Mouse (Mus musculus) kidney, adult 2 months (tissue): ENCODE results near the gene Ccser1. TPM values are rescaled to one million over a fixed set of nuclear protein-coding genes. Genes with fewer than 3 reads are reported as not detected.

Experiments used
- DNase-seq: peaks from one replicate; pipeline ENCODE4 v3.0.0; 2021
- H3K27ac ChIP-seq: fragments of 200-500 bp; 2 replicates; pipeline ENCODE4 v1.5.1; 2012; ENCODE audit warnings: low read depth, low read length, control low read depth, inconsistent platforms; ENCODE audit not compliant: insufficient read depth
- H3K27me3 ChIP-seq: fragments of 200-500 bp; replicated peaks from 2 replicates; pipeline ENCODE4 v1.6.1; 2012; ENCODE audit warnings: mild to moderate bottlenecking, moderate library complexity, low read length, inconsistent platforms; ENCODE audit not compliant: control insufficient read depth, insufficient read depth
- H3K36me3 ChIP-seq: fragments of 200-500 bp; 2 replicates; pipeline ENCODE4 v1.6.1; 2012; ENCODE audit warnings: mild to moderate bottlenecking, moderate library complexity, low read length, inconsistent platforms; ENCODE audit not compliant: control insufficient read depth, insufficient read depth
- H3K4me1 ChIP-seq: fragments of 200-500 bp; 2 replicates; pipeline ENCODE4 v1.6.1; 2011; ENCODE audit warnings: low read length; ENCODE audit not compliant: control insufficient read depth, insufficient read depth
- H3K4me3 ChIP-seq: fragments of 200-500 bp; 2 replicates; pipeline ENCODE4 v1.5.1; 2011; ENCODE audit warnings: mild to moderate bottlenecking, low read depth, low read length, control low read depth; ENCODE audit not compliant: insufficient read depth
- CTCF ChIP-seq: fragments of 200-500 bp; conservative IDR thresholded peaks from 2 replicates; pipeline ENCODE4 v1.5.1; 2011; ENCODE audit warnings: low read depth, mild to moderate bottlenecking, control low read depth, low read length, moderate library complexity, mixed read lengths; ENCODE audit not compliant: insufficient read depth, insufficient read length
- POLR2A ChIP-seq: fragments of 200-500 bp; IDR thresholded peaks from one replicate; pipeline ENCODE4 v1.6.1; 2011; ENCODE audit warnings: low read depth, low read length, control low read depth
- WGBS: fragments of 180-500 bp; shearing (Covaris S2); methylation state at CpG from one replicate; pipeline ENCODE4 v1.1.7; 2018; 5-methylcytosine and 5-hydroxymethylcytosine counted together
- polyA plus RNA-seq: library from polyadenylated mRNA; depleted of rRNA; stranded (reverse); fragments of >200 nt; gene quantifications from 2 replicates; pipeline ENCODE4 v1.2.3, GENCODE M21; 2012

Gene Ccser1
- polyA plus RNA-seq, 1 experiment: 5.1 TPM

DNA sequence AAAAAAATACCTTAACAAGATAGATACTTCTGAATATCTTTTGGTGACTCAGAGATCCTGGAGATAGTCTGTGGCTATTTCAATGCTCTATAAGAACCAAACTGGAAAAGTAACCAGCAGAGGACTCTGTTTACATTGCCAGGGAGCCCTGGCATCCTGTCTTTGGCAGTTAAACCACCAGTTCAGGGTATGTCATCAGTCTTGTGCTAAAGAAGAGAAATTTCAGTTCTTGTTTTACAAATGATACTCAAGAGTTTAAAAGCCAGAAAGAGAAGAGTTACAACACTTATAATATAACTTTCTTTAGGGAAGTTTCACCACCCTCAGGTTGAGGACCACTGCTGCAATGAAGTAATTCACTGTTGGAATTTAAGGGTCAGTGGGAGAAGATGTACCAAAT is 258.0 kb downstream of the Ccser1 start:
- Histone ChIP-seq H3K36me3 (no peaks in the 10 kb centered on the region), H3K27ac (no peak overlapping the region), H3K4me1 (no peaks in the 10 kb centered on the region), H3K27me3 (no peaks in the 10 kb centered on the region), H3K4me3 (no peak overlapping the region)
- no peak for DNase-seq
- no peak for TF ChIP-seq POLR2A
- no peak for TF ChIP-seq CTCF

- Histone ChIP-seq H3K4me1 (no peaks in the 10 kb centered on the region), H3K36me3 (no peaks in the 10 kb centered on the region), H3K27me3 (no peaks in the 10 kb centered on the region), H3K27ac (no peak overlapping the region), H3K4me3 (no peak overlapping the region)
- WGBS: 81% methylated on average over 2 of the region's 2 CpGs
- DNase-seq: no peak
- no peak for TF ChIP-seq CTCF
- no peak for TF ChIP-seq POLR2A
These were observed 291.4 kb downstream of the Ccser1 start for GRCm38 (mm10) chr6:61471371-61472152.

DNA sequence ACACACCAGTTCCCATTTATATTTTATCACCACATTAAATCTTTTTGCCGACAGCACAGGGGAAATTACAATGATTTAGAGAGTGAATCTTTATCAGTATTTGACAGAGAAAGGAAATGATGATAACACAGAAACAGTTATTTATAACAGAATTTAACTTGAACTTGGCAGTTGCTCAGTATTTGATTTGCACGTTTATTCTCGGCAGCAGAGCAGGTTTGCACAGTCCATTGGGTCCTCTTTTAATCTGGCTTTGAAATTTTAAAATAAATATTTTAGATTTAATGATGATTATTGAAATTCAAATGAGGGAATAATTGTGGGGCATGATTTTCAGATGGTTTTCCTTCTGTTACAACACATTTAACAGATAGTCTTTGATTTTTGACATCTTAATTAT is 305.2 kb downstream of the Ccser1 start:
- Histone ChIP-seq H3K27ac (no peak overlapping the region), H3K4me3 (no peak overlapping the region), H3K4me1 (no peaks in the 10 kb centered on the region), H3K36me3 (no peaks in the 10 kb centered on the region), H3K27me3 (no peaks in the 10 kb centered on the region)
- DNase-seq: peak; percentile 2
- 49% methylated on average over 3 of the region's 3 CpGs for WGBS
- TF ChIP-seq CTCF (no peak), POLR2A (no peak)

GRCm38 (mm10) chr6:61491979-61492821 is 312.1 kb downstream of the Ccser1 start:
- DNase-seq: peak; percentile 12
- TF ChIP-seq CTCF (no peak), POLR2A (no peak)
- H3K36me3 ChIP-seq: no peaks in the 10 kb centered on the region
- H3K4me1 ChIP-seq: no peaks in the 10 kb centered on the region
- no peak overlapping the region for H3K4me3 ChIP-seq
- no peak overlapping the region for H3K27ac ChIP-seq
- 61% methylated on average over 4 of the region's 4 CpGs for WGBS
- no peaks in the 10 kb centered on the region for H3K27me3 ChIP-seq

GRCm38 (mm10) chr6:61493386-61493785 is 313.3 kb downstream of the Ccser1 start:
- H3K4me3 ChIP-seq: no peak overlapping the region
- TF ChIP-seq POLR2A: no peak
- TF ChIP-seq CTCF: no peak
- WGBS: 92% methylated on average over 5 of the region's 5 CpGs
- H3K27me3 ChIP-seq: no peaks in the 10 kb centered on the region
- no peak for DNase-seq
- no peak overlapping the region for H3K27ac ChIP-seq
- H3K36me3 ChIP-seq: no peaks in the 10 kb centered on the region
- no peaks in the 10 kb centered on the region for H3K4me1 ChIP-seq

DNA sequence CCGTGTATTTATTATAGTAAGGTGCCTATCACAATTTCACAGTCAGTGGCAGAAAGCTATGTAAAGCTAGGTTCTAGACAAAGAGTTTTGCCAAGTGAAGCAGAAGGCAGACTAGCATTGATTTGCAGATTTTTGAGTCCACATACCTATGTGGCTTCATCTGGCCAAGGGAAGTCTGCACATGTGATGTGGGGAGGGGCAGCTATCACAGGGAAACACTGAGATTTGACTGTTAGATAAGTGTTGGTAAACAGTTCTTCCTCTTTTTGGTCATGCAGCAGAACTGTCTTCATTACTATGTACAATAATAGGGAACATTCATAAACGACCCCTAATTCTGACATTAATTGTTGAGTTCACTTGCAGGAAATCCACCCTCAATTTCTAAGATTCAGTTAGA is 335.2 kb downstream of the Ccser1 start:
- TF ChIP-seq POLR2A (no peak), CTCF (no peak)
- WGBS: 67% methylated on average over 2 of the region's 2 CpGs
- H3K4me3 ChIP-seq: no peak overlapping the region
- H3K4me1 ChIP-seq: no peaks in the 10 kb centered on the region
- no peaks in the 10 kb centered on the region for H3K36me3 ChIP-seq
- H3K27me3 ChIP-seq: no peaks in the 10 kb centered on the region
- DNase-seq: no peak
- H3K27ac ChIP-seq: no peak overlapping the region

DNA sequence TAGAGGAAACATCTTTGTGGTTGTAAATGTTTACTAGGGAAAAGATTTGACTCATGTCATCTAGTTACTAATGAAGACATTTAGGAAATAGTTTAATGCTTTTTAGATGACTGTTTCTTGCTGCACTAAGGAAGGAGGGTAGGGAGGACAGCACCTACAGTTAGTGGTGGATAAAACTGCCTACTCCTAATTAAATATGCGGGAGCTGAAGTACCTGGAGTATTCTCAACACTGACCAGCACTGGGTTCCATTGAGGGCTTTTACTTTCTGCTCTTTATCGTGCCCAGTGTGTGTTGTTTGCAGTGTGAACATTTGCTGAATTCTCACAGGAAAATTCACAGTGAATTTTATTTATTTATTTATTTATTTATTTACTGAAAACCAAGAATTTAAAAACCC is 341.5 kb downstream of the Ccser1 start:
- TF ChIP-seq POLR2A (no peak), CTCF (no peak)
- no peak for DNase-seq
- H3K27me3 ChIP-seq: no peaks in the 10 kb centered on the region
- no peak overlapping the region for H3K27ac ChIP-seq
- no peaks in the 10 kb centered on the region for H3K4me1 ChIP-seq
- no peaks in the 10 kb centered on the region for H3K36me3 ChIP-seq
- WGBS: 88% methylated on average over 2 of the region's 2 CpGs
- H3K4me3 ChIP-seq: no peak overlapping the region
